Mouse (Mus musculus) E14TG2a.4 (cell line): Measurements from ENCODE around the gene Thsd4.

ENCODE experiments used
- CTCF ChIP-seq: conservative IDR thresholded peaks from 2 replicates; pipeline ENCODE4 v1.5.1; 2014; ENCODE audit warnings: low read length
- NANOG ChIP-seq: IDR thresholded peaks from 2 replicates; pipeline ENCODE4 v1.6.1; 2014; ENCODE audit warnings: borderline replicate concordance, low read length, mixed read lengths
- POU5F1 ChIP-seq: IDR thresholded peaks from 2 replicates; pipeline ENCODE4 v1.6.1; 2014; ENCODE audit warnings: low read length, borderline replicate concordance

DNA sequence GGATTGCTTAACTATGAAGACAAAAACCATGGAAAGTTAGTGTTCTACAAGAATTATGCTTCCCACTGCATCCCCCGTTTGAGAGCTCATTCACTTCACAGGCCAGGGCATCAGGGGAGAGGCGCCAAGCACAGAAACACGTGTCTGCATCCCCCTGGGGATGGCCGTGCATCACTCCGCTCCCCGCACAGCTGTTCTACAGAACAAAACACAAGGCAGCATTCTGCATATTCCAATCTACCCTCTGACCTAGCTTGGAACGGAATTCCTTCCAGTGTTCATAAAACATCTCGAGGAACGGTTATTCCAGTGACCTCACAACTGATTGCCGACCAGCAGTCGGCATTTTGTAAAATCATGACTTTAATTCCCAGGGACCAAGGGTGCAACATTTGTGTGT, 240.6 kb downstream of the Thsd4 start:
- TF ChIP-seq CTCF (no peak), NANOG (no peak), POU5F1 (no peak)
